Mouse (Mus musculus): ENCODE data around the gene Rhbdf1. TPM values are rescaled to one million over a fixed set of nuclear protein-coding genes. Genes with fewer than 3 reads are reported as not detected.
A peak's percentile ranks its signal among the peaks of the same experiment; 100 is the strongest.
"Not testable (repeated sequence)": the region's sequence is repeated elsewhere in the genome, so short reads cannot be mapped to it uniquely, and the experiment has no call there.

Rhbdf1 gene
- polyA plus RNA-seq, 3 experiments from 2014 or later, result 0.70 TPM; not detected in 2

DNA sequence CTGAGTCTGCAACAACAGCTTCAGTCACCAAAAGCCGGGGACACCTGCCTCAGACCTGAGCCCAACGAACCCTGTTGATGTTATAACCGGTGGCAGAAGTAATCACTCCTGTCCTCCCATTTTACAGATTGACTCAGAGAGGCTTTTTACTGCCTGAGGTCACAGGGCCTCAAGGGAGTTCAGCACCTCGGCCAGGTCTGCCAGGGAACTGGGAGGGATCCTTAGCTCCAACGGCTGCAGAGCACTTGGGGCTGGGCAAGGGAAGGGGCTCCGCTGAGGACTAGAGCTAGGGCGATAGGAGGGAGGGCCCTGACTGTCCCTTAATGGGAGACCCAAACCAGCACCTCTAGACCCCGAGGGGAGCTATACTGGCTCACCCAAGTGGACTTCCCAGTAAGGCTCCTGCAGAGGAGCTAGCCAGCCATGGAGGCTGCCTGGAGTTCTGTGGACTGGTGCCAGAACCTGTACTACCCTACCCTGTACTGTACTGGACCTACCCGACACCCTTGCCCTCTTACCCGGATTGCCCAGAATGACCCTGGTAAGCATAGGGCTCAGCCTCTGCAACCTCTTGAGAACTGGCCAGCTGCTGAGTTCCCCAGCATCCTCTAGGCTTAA, 1.4 kb downstream of the Rhbdf1 start:
- ATAC-seq, result no peak

GRCm38 (mm10) chr11:32219287-32219686, 2.8 kb downstream of the Rhbdf1 start:
- ATAC-seq, result no peak

DNA sequence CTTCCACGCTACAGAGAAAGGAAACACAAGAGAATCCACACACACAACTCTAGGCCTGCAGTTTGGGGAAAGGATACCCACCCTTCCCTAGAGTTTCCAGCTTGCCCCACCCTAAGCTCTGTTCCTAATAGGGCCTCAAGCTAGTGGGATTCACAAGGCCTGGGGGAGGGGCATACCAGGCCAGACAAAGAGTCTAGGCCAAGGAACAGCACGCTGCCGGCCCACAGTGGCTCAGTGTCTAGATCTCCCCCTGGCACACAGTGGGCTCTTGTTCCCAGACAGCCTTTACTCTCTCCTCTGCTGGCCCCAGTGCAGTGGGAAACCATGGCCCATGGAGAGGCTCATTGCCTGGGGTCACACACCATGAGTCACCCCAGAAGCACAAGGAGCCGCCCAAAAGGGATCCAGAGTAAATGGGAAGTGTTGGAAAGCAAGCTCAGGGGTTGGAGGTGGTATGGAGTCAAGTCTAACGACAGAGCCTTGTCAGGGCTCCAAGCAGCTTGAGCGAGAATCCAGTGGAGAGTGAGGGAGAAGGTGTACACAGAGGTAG, 3.5 kb downstream of the Rhbdf1 start:
- no peak for ATAC-seq

GRCm38 (mm10) chr11:32216851-32217250, 5.2 kb downstream of the Rhbdf1 start:
- peak; percentile 84 for ATAC-seq

DNA sequence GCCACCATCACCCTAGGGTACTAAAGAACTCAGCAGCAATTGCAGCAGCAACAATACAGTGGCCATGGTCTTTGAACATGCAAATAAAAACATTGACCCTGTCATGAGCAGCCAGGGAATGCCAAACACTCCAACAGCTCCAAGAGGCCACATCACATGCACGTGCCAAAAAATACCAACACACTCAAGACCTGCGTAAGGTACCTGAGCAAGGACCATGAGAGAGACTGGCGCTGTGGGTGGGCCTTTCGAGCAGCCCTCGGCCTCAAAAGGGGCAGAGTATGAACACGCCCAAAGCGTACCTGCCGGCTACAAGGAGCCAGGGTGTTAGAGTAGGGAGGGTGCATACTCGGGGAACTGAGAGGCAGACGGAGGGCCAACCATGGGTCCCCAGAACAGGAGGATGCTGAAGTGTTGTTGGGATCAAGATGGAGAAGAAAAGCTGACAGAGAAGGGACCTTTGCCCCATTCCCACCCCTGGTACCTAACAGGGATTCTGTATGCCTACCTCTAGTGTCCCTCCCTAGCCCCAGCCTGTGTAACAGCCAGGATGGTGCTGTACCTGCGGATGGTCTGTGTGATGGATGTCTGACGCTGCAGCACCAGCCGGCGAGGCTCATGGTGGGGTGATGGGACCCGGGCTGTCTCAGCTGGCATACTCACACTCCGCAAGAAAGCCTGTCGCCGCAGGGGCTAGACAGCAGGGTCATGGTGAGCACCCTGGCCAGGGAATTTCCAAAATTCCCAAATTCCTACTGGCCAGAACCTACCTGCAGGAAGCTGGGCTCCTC, 6.5 kb downstream of the Rhbdf1 start:
- no peak for ATAC-seq

DNA sequence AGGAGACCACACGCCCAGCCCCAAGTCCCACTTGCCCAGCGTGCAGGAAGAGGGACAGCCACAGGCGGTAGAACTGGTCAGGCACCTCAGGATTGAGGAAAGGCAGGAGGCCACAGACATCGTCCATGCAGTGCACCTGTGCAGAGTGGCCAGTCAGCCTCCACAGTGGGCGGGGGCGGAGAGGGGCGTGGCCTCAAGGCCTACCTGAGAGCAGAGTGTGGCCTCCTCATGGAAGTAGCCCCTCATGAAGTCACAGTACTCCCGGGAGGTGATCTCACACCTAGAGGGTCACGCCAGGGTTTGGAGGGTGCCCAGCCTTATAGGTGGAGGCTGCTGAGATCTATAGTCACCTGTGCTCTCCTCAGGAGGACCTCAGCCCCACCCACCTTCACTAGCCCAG, 11.5 kb downstream of the Rhbdf1 start:
- ATAC-seq, result no peak

DNA sequence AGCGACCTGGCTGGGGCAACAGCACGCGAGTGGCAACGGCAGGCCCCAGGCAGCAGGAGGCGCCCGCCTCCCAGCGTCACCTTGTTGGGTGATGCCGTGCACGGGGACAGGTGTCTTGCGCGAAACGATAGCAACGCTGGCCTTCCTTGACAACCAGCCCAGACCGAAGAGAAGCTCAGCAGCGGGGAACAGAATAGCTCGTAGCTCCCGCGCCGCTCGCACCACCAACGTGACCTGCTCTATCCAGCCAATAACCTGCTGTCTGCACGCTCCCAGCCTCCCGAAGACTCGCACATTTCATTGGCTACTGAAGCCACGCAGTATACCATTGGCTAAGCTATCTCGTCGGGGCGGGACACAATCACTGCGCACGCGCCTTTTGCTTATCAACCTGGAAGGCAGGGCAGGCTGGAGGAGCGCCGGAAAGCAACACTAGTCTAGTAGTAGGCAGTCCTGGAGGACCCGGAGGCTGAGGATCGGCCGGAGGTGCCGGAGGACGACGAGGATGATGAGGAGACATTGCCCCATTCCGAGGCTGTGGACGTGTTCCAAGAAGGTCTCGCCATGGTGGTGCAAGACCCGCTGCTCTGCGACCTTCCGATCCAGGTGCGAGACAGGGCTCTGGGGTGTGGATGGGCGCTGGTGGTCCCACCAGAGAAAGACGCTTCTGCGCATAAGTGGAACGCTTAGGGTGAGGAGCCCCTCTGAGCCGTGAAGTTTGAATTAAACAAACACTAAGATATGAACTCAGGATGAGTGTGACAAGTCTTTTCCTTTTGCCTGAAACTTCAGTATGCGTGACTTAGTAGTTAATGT, 16.8 kb downstream of the Rhbdf1 start, which contains the start of gene Snrnp25:
Snrnp25 (plus strand) TSS at position 358 of the 816 bp plus-strand sequence.
- peak; percentile 99 for ATAC-seq

DNA sequence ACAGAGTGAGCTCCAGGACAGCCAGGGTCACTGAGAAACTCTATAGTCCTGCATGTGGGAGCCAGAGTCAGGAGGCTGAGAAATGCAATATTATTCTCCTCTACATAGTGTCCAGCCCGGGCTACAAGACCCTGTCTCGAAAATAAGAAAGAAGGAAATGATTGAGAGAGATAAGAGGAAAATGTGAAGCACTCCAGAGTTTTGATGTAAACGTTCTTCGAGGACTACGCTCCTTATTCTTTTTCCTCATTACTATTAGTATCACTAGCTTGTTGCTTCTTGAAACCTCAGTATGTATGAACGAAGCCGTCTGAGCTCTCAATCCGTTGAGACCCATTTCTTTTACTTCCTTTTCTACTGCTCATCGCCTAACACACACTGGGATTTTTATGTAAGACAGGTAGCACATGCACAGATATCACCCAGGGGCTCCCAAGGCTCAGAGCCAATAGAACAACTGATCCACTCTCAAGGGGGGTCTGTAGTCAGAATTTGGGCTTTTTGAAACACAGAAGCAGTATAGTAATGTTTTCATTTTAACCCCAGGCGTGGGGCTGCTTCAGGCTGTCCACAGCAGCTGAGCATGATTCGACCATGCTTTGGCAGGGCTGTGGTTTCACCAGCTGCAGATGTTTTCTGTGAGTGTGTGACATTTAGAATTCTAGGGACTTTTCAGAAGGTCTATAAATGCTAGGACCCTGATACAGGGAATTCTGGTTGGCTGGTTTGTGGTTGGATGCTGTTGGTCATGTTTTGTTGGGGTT, 20.0 kb downstream of the Rhbdf1 start:
- ATAC-seq, result no peak

- ATAC-seq, result not testable (repeated sequence)
Observed at GRCm38 (mm10) chr11:32200992-32201391, 21.1 kb downstream of the Rhbdf1 start.

DNA sequence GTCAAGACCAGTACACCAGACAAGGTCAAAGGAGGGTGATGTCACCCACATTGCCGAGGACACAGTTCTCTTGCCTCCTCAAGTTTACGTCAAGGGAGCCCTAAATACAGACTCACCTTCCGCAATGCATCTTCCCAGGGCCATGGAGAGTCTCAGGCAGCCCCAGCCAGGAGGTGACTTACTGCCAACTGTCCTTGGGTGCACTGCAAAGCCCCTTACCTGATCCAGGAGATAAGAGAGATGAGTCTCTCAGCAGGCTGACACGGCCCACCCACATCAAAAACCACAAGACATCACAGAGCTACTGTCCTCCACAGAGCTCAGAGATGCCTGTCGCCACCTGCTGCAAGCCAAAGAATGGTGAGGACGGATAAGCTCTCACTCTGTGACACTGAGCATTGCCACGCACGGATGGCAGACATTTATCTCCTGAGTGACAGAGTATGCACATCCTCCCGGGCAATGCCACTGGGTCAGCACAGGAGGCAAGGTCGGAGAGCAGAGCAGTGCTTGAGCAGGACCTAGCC, 22.0 kb downstream of the Rhbdf1 start, which contains the start of gene Il9r:
Il9r (minus strand) TSS at position 205 of the 527 bp plus-strand sequence.
- peak; percentile 19 for ATAC-seq

DNA sequence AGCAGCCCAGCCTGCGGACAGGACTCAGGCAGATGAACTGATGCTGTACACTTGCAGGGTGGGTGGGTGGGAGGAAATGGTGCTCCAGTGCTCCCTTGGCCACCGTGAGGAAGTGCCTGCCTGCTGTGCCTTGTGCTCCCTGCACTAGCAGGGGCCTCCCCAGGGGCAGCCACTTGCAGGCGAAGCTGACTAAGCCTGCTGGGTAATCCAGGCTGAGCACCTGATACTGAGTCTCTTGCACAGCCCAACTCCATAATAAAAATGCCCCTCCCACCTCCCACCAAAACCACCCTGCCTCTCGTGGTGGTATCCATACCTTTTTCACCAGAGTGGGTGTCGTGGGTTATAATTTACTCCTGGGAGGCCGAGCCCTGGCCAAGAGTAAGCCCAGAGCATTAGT, 22.9 kb downstream of the Rhbdf1 start:
- peak; percentile 27 for ATAC-seq

DNA sequence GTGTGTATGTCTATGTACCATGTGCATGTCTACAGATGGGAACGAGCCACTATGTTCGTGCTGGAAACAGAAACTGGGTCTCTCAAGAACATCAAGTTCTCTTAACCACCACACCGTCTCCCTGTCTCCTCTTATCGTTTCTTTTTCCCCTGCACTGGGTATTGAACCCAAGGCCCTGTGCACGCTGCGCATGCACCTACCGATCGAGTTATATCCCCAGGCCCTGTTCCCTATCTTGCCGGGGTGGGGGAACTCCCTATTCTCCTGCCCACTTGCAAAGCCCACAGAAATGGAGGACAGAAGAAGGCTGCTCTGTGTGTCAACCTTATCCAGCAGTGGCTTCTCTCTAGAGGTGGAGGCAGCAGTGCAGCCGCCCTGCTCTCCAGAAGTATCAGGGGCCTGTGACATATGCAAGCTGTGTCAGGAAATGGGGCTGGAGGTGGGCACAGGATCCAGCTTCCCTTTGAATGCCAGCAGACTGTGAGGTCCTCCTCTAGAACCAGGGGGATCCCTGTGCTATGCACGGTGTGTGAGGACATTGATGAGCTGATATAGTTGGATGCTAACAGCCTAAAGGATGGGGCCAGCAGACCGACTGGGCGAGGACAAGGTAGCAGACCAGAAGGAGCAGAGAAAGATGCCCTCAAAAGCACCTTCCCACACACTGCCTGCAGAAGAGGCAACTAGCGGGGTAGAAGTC, 23.7 kb downstream of the Rhbdf1 start:
- ATAC-seq, result no peak

- ATAC-seq, result no peak
Observed at GRCm38 (mm10) chr11:32197766-32198165, 24.3 kb downstream of the Rhbdf1 start.

DNA sequence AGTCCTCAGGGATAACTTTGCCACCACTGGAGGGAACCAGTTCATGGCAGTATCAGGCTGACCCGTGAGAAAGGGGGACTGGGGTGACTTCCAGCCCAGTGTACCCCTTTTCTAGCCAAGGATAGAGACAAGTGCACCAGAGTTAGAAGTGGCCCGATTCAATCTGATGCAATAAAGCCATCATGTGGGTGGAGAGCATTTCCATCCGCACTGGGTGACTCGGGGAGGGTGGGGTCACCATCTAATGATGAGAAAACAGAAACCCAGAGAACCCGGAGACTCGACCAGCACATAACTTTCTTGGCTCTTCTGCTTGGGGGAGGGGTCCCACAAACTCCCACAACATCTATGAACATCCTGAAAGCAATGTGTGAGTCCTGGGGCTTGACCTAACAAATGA, 25.4 kb downstream of the Rhbdf1 start:
- ATAC-seq, result no peak

DNA sequence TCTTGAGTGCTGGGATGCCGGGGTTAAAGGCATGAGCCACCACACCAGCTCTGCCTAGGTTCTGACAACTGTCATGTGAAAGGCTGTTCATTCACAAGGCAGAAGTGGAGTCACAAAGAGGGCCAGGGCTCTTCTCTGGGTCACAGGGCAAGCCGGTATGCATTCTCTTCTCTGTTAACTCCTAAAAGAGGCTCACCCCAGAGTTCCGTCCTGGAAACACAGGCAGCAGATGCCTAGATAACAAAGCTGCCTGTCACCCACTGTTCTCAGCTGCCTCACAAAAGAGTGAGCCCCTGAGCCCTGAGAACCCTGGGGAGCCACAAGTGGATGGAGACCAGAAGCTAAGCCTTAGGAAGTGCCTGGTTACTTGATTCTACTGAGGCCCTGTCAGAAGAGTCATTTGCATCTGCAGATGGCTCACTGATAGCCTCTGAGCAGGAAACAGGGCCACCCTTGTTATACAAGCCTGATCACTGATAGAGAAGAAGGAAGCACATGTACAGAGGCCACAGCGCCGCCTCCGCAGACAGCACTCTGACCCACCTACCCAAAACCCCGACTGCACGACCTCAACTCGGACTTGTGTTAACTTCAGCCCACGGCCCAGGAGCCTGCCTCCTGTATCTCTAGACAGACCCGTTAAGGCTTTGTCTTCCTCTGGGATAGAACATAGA, 26.1 kb downstream of the Rhbdf1 start:
- peak; percentile 72 for ATAC-seq

DNA sequence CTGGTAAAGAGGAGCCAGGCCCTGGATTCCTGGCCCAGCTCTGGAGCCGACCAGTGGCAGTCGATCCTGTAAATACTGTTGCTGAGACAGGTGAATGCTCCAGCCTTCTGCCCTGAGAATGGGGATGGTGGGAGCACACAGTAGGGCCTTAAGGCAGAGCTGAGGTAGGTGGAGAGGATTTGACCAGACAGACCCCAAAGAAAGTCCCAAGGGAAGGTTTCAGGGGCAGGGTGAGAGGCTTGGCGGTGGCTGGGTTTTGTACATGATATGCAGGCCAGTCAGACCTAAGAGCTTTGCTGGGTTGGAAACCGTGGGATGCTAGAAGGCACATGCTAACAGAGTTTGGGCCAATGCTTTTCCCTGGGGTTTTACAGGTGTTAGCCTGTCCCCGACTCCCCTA, 27.5 kb downstream of the Rhbdf1 start:
- no peak for ATAC-seq

- no peak for ATAC-seq
Observed at GRCm38 (mm10) chr11:32194086-32194485, 28.0 kb downstream of the Rhbdf1 start.

DNA sequence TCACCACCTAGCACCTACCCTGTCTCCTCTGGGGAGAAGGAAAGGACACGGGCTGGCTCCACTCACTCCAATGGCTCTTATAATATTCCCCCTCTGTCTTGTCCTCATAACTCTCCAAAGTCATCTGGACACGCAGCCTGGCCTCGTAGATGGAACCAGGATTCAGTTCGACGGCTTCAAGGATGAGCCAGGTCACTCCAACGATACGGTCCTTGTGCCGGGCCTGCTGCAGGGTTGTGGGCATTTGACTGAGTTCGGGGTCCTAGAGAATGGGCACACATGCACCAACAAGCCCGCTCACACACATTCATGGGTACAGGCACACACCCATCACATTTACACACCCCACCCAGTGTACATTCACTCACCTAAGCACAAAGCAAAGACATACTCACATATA, 28.9 kb downstream of the Rhbdf1 start:
- no peak for ATAC-seq

- ATAC-seq, result no peak
Observed at GRCm38 (mm10) chr11:32190603-32191110, 31.4 kb downstream of the Rhbdf1 start.

DNA sequence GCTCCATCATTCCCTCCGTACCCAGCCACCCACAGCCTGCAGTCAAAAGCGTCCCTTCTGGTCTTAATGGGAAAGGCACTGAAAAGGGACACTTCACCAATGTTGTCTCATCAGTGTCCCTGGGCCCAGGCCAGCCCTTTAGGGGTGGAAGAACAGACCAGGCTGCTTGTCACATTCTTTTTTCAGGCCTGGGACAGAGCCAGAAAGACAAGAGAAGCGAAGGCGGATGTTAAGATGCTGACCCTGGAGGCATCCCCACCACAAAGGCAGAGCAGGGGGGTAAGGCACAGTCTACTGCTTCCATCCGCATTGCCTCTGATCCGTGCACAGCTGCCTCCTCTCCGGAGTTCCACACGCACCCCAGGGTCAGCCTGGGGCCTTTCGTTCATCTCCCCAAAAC, 32.0 kb downstream of the Rhbdf1 start:
- no peak for ATAC-seq
